Mouse (Mus musculus): ENCODE data around the gene Nrn1l. TPM values are rescaled to one million over a fixed set of nuclear protein-coding genes. Genes with fewer than 3 reads are reported as not detected.

Gene Nrn1l
- polyA plus RNA-seq, 1 experiment, result not detected

GRCm38 (mm10) chr8:105880754-105881520 is 12.4 kb upstream of the Nrn1l start, which contains the start of gene Edc4:
Gene Edc4 (plus strand): TSS chr8:105880881.
- Histone ChIP-seq H3K27ac (ENCODE audit: insufficient read depth, low read depth, low read length) (peak within 1 kb of the TSS; percentile 17; the same call in 1 of the 2 replicates), H3K4me3 (ENCODE audit: insufficient read depth, low read depth, low read length) (peak within 1 kb of the TSS; percentile 85), H3K4me1 (ENCODE audit: control insufficient read depth, insufficient read depth, low read length) (peaks cover 3% of the 10 kb centered on the region)
- WGBS, result under 1% methylated on average over 45 of the region's 45 CpGs
- peak; percentile 71 for TF ChIP-seq POLR2A (IDR thresholded peaks at IDR 0.05; ENCODE audit: insufficient read depth, low read depth, low read length)
- TF ChIP-seq CTCF (IDR thresholded peaks at IDR 0.05; ENCODE audit: insufficient read depth, low read depth, low read length), result no peak

- Histone ChIP-seq H3K4me1 (ENCODE audit: control insufficient read depth, insufficient read depth, low read length) (peaks cover 12% of the 10 kb centered on the region), H3K27ac (ENCODE audit: insufficient read depth, low read depth, low read length) (no peak overlapping the region), H3K4me3 (ENCODE audit: insufficient read depth, low read depth, low read length) (no peak overlapping the region)
- WGBS, result 72% methylated on average over 12 of the region's 12 CpGs
- TF ChIP-seq POLR2A (IDR thresholded peaks at IDR 0.05; ENCODE audit: insufficient read depth, low read depth, low read length), result no peak
- no peak for TF ChIP-seq CTCF (IDR thresholded peaks at IDR 0.05; ENCODE audit: insufficient read depth, low read depth, low read length)
Observed at GRCm38 (mm10) chr8:105889756-105890465, 3.5 kb upstream of the Nrn1l start.

GRCm38 (mm10) chr8:105890870-105891269 is 2.5 kb upstream of the Nrn1l start:
- Histone ChIP-seq H3K27ac (ENCODE audit: insufficient read depth, low read depth, low read length) (no peak overlapping the region), H3K4me3 (ENCODE audit: insufficient read depth, low read depth, low read length) (no peak overlapping the region), H3K4me1 (ENCODE audit: control insufficient read depth, insufficient read depth, low read length) (peaks cover 12% of the 10 kb centered on the region)
- 54% methylated on average over 6 of the region's 6 CpGs for WGBS
- TF ChIP-seq POLR2A (IDR thresholded peaks at IDR 0.05; ENCODE audit: insufficient read depth, low read depth, low read length) (no peak), CTCF (IDR thresholded peaks at IDR 0.05; ENCODE audit: insufficient read depth, low read depth, low read length) (no peak)

GRCm38 (mm10) chr8:105892432-105892831 is 935 bp upstream of the Nrn1l start:
- TF ChIP-seq CTCF (IDR thresholded peaks at IDR 0.05; ENCODE audit: insufficient read depth, low read depth, low read length) (no peak), POLR2A (IDR thresholded peaks at IDR 0.05; ENCODE audit: insufficient read depth, low read depth, low read length) (no peak)
- Histone ChIP-seq H3K27ac (ENCODE audit: insufficient read depth, low read depth, low read length) (no peak overlapping the region), H3K4me3 (ENCODE audit: insufficient read depth, low read depth, low read length) (no peak overlapping the region), H3K4me1 (ENCODE audit: control insufficient read depth, insufficient read depth, low read length) (peaks cover 12% of the 10 kb centered on the region)
- WGBS, result 77% methylated on average over 6 of the region's 6 CpGs

GRCm38 (mm10) chr8:105897801-105898480 is 4.6 kb downstream of the Nrn1l start:
- no peak overlapping the region for H3K27ac ChIP-seq (ENCODE audit: insufficient read depth, low read depth, low read length)
- 77% methylated on average over 9 of the region's 9 CpGs for WGBS
- H3K4me3 ChIP-seq (ENCODE audit: insufficient read depth, low read depth, low read length), result no peak overlapping the region
- no peak for TF ChIP-seq POLR2A (IDR thresholded peaks at IDR 0.05; ENCODE audit: insufficient read depth, low read depth, low read length)
- TF ChIP-seq CTCF (IDR thresholded peaks at IDR 0.05; ENCODE audit: insufficient read depth, low read depth, low read length), result no peak
- H3K4me1 ChIP-seq (ENCODE audit: control insufficient read depth, insufficient read depth, low read length), result peaks cover 12% of the 10 kb centered on the region

- Histone ChIP-seq H3K4me3 (ENCODE audit: insufficient read depth, low read depth, low read length) (peak within 1 kb of the TSS; percentile 97), H3K27ac (ENCODE audit: insufficient read depth, low read depth, low read length) (peak within 1 kb of the TSS; percentile 85), H3K4me1 (ENCODE audit: control insufficient read depth, insufficient read depth, low read length) (no peaks in the 10 kb centered on the region; the same call in 1 of the 2 replicates)
- TF ChIP-seq POLR2A (IDR thresholded peaks at IDR 0.05; ENCODE audit: insufficient read depth, low read depth, low read length), result peak; percentile 84
- no peak for TF ChIP-seq CTCF (IDR thresholded peaks at IDR 0.05; ENCODE audit: insufficient read depth, low read depth, low read length)
- under 1% methylated on average over 68 of the region's 68 CpGs for WGBS
Observed at GRCm38 (mm10) chr8:105900180-105900940, 7.0 kb downstream of the Nrn1l start, which contains the start of gene Pskh1. Gene Pskh1 (plus strand): TSS chr8:105900441.

- TF ChIP-seq CTCF (IDR thresholded peaks at IDR 0.05; ENCODE audit: insufficient read depth, low read depth, low read length) (no peak), POLR2A (IDR thresholded peaks at IDR 0.05; ENCODE audit: insufficient read depth, low read depth, low read length) (no peak)
- Histone ChIP-seq H3K4me3 (ENCODE audit: insufficient read depth, low read depth, low read length) (peak overlapping the region; percentile 97), H3K4me1 (ENCODE audit: control insufficient read depth, insufficient read depth, low read length) (no peaks in the 10 kb centered on the region; the same call in 1 of the 2 replicates), H3K27ac (ENCODE audit: insufficient read depth, low read depth, low read length) (0 out of 2 replicates have a peak overlapping the region, but pooled peaks have one; percentile 85)
- 28% methylated on average over 16 of the region's 16 CpGs for WGBS
Observed at GRCm38 (mm10) chr8:105900941-105901616, 7.7 kb downstream of the Nrn1l start.

GRCm38 (mm10) chr8:105919390-105919789 is 26.0 kb downstream of the Nrn1l start:
- TF ChIP-seq POLR2A (IDR thresholded peaks at IDR 0.05; ENCODE audit: insufficient read depth, low read depth, low read length), result no peak
- TF ChIP-seq CTCF (IDR thresholded peaks at IDR 0.05; ENCODE audit: insufficient read depth, low read depth, low read length), result no peak
- no peak overlapping the region for H3K27ac ChIP-seq (ENCODE audit: insufficient read depth, low read depth, low read length)

More at GRCm38 (mm10) chr8:105919390-105919789, 26.0 kb downstream of the Nrn1l start:
- Histone ChIP-seq H3K4me3 (ENCODE audit: insufficient read depth, low read depth, low read length) (no peak overlapping the region), H3K4me1 (ENCODE audit: control insufficient read depth, insufficient read depth, low read length) (peaks cover 11% of the 10 kb centered on the region)
- WGBS, result 69% methylated on average over 3 of the region's 3 CpGs

Data from olfactory bulb, adult 2 months (tissue).